ENCODE assay signal across 9 mouse cellular contexts in genomic region chr5:92398153-92398552, GRCm38 (mm10). TPM values are rescaled to one million over a fixed set of nuclear protein-coding genes. Genes with fewer than 3 reads are reported as not detected.
DNase-seq lines count a peak whose midpoint lies in the region; ATAC-seq and TF ChIP-seq lines count a peak whose summit lies in the region.
"Had no signal": no experiment of that assay in that cellular context is flagged by ENCODE, and none has a peak within 500 bp of the region (broad histone marks: within the 10 kb centered on the region; RNA-seq: fewer than 3 reads in every experiment).

No protein-coding gene starts in this region.

- ATAC-seq in erythroblast, adult 5-6 weeks (replicated peaks; ENCODE audit: low FRiP score, poor library complexity, severe bottlenecking): peak; percentile 94
- peak; percentile 39; the same call in 1 of the 2 replicates for ATAC-seq in heart, embryonic 13.5 days (ENCODE audit: extremely low read depth, insufficient number of reproducible peaks, low FRiP score, low TSS enrichment)
- ATAC-seq in kidney, postnatal 0 days (replicated peaks; ENCODE audit: low FRiP score, low read depth): peak; percentile 83
- ATAC-seq in liver, embryonic 15.5 days (ENCODE audit: insufficient read depth): peak; percentile 57
- peak; percentile 87 for ATAC-seq in neural tube, embryonic 12.5 days (ENCODE audit: low FRiP score, low read depth)

- no peaks in the 10 kb centered on the region for H3K79me2 ChIP-seq in CH12.LX (replicated peaks; ENCODE audit: control insufficient read depth, extremely low read depth, insufficient read depth, poor library complexity, severe bottlenecking)

- peak; percentile 89 for DNase-seq in CH12.LX (ENCODE audit: extremely low read depth)
- DNase-seq in brain, adult 2 months (ENCODE audit: low read depth, low spot score): peak; percentile 80
- DNase-seq in kidney, postnatal 0 days (ENCODE audit: low spot score): peak; percentile 91
- DNase-seq in testis, postnatal 10 days (ENCODE audit: low spot score): peak; percentile 87

- TF ChIP-seq CTCF in CH12.LX (conservative IDR thresholded peaks at IDR 0.05 in 1 of 2, IDR thresholded peaks at IDR 0.05 in 1 of 2; ENCODE audit: low read depth in 2 of 2, low read length in 2 of 2): peak; percentile 78 to 96
- TF ChIP-seq CTCF in kidney, postnatal 0 days (IDR thresholded peaks at IDR 0.05; ENCODE audit: low read depth): peak; percentile 83

- 21% methylated on average over 5 of the region's 5 CpGs for WGBS in heart, embryonic 13.5 days
- 20% methylated on average over 5 of the region's 5 CpGs for WGBS in kidney, postnatal 0 days
- 16% methylated on average over 5 of the region's 5 CpGs for WGBS in liver, embryonic 15.5 days (ENCODE audit: insufficient replicate concordance)
- 26% methylated on average over 5 of the region's 5 CpGs for WGBS in neural tube, embryonic 12.5 days

- peak; percentile 91 for TF ChIP-seq RAD21 in CH12.LX (IDR thresholded peaks at IDR 0.05; ENCODE audit: low read depth, low read length)

- peak overlapping the region in 1 of 3 experiments; percentile 3 for H3K4me3 ChIP-seq in CH12.LX (replicated peaks in 1 of 3; ENCODE audit: low read depth in 2 of 3, low read length in 2 of 3, poor library complexity in 1 of 3)
- no peak overlapping the region for H3K4me3 ChIP-seq in heart, embryonic 13.5 days
- H3K4me3 ChIP-seq in kidney, postnatal 0 days (replicated peaks; ENCODE audit: low read depth, low read length): no peak overlapping the region
- H3K4me3 ChIP-seq in liver, embryonic 15.5 days (replicated peaks): no peak overlapping the region
- no peak overlapping the region for H3K4me3 ChIP-seq in neural tube, embryonic 12.5 days

- H3K9me3 ChIP-seq in CH12.LX (replicated peaks; ENCODE audit: low read length): no peaks in the 10 kb centered on the region
- no peaks in the 10 kb centered on the region for H3K9me3 ChIP-seq in heart, embryonic 13.5 days
- no peaks in the 10 kb centered on the region for H3K9me3 ChIP-seq in kidney, postnatal 0 days (replicated peaks; ENCODE audit: low read length)
- no peaks in the 10 kb centered on the region for H3K9me3 ChIP-seq in liver, embryonic 15.5 days (replicated peaks)
- H3K9me3 ChIP-seq in neural tube, embryonic 12.5 days: no peaks in the 10 kb centered on the region

- peaks cover 2% of the 10 kb centered on the region for H3K27me3 ChIP-seq in CH12.LX (replicated peaks)
- H3K27me3 ChIP-seq in heart, embryonic 13.5 days (replicated peaks): peaks cover 14% of the 10 kb centered on the region
- H3K27me3 ChIP-seq in kidney, postnatal 0 days (ENCODE audit: insufficient read depth, low read length): no peaks in the 10 kb centered on the region
- H3K27me3 ChIP-seq in liver, embryonic 15.5 days: peaks cover 6% of the 10 kb centered on the region
- H3K27me3 ChIP-seq in neural tube, embryonic 12.5 days (replicated peaks): peaks cover 9% of the 10 kb centered on the region; the same call in 1 of the 2 replicates

- dilution Hi-C loops in CH12.LX (cut with MboI; ENCODE audit: extremely low pct_ligation_motif_present, extremely low pct_unique_long_range_greater_than_20kb, low sequenced_read_pairs): no loop called here

- no peak overlapping the region for H3K27ac ChIP-seq in CH12.LX (ENCODE audit: insufficient read depth, low read depth)
- no peak overlapping the region for H3K27ac ChIP-seq in heart, embryonic 13.5 days (replicated peaks)
- H3K27ac ChIP-seq in kidney, postnatal 0 days: no peak overlapping the region
- H3K27ac ChIP-seq in liver, embryonic 15.5 days (replicated peaks): no peak overlapping the region
- H3K27ac ChIP-seq in neural tube, embryonic 12.5 days: no peak overlapping the region

- no peaks in the 10 kb centered on the region for H3K36me3 ChIP-seq in CH12.LX (replicated peaks in 1 of 2; ENCODE audit: control insufficient read depth in 1 of 2, insufficient read depth in 1 of 2, low read length in 1 of 2)
- H3K36me3 ChIP-seq in heart, embryonic 13.5 days: no peaks in the 10 kb centered on the region
- no peaks in the 10 kb centered on the region for H3K36me3 ChIP-seq in kidney, postnatal 0 days (ENCODE audit: insufficient read depth, low read length)
- H3K36me3 ChIP-seq in liver, embryonic 15.5 days (replicated peaks): no peaks in the 10 kb centered on the region
- no peaks in the 10 kb centered on the region for H3K36me3 ChIP-seq in neural tube, embryonic 12.5 days

- H3K4me2 ChIP-seq in CH12.LX (ENCODE audit: insufficient read depth, low read depth, poor library complexity, severe bottlenecking): peak overlapping the region; percentile 23
- no peak overlapping the region for H3K4me2 ChIP-seq in heart, embryonic 13.5 days
- H3K4me2 ChIP-seq in kidney, postnatal 0 days (ENCODE audit: low read length): no peak overlapping the region
- no peak overlapping the region for H3K4me2 ChIP-seq in liver, embryonic 15.5 days
- no peak overlapping the region for H3K4me2 ChIP-seq in neural tube, embryonic 12.5 days (replicated peaks)

- H3K4me1 ChIP-seq in CH12.LX (ENCODE audit: control insufficient read depth in 1 of 2, insufficient read depth in 2 of 2): peaks cover 4 to 6% of the 10 kb centered on the region in 2 experiments; a peak in 3 of 4 replicates
- peaks cover 20% of the 10 kb centered on the region for H3K4me1 ChIP-seq in heart, embryonic 13.5 days
- H3K4me1 ChIP-seq in kidney, postnatal 0 days (replicated peaks; ENCODE audit: insufficient read depth, low read length): no peaks in the 10 kb centered on the region
- peaks cover 46% of the 10 kb centered on the region for H3K4me1 ChIP-seq in liver, embryonic 15.5 days (replicated peaks)
- H3K4me1 ChIP-seq in neural tube, embryonic 12.5 days: no peaks in the 10 kb centered on the region

- TF ChIP-seq POLR2A in CH12.LX (IDR thresholded peaks at IDR 0.05; ENCODE audit: low read depth, low read length): no peak

- 0 out of 2 replicates have a peak, but pooled peaks have one; percentile 46 for TF ChIP-seq EP300 in CH12.LX (IDR thresholded peaks at IDR 0.05; ENCODE audit: low read length)

- in situ Hi-C loops in CH12.LX (cut with MboI; ENCODE audit: low pct_ligation_motif_present, low pct_unique_long_range_greater_than_20kb, low sequenced_read_pairs): no loop called here

- no peak overlapping the region for H3K9ac ChIP-seq in CH12.LX (ENCODE audit: insufficient read depth, low read depth)
- H3K9ac ChIP-seq in heart, embryonic 13.5 days: no peak overlapping the region
- H3K9ac ChIP-seq in kidney, postnatal 0 days (ENCODE audit: low read depth, low read length): no peak overlapping the region
- H3K9ac ChIP-seq in liver, embryonic 15.5 days: no peak overlapping the region
- no peak overlapping the region for H3K9ac ChIP-seq in neural tube, embryonic 12.5 days

TF ChIP-seq in CH12.LX, 34 proteins besides CTCF, POLR2A, EP300 and RAD21 (continues in another document):
- TF ChIP-seq UBTF (IDR thresholded peaks at IDR 0.05; ENCODE audit: low read depth, low read length) (no peak), CHD2 (IDR thresholded peaks at IDR 0.05; ENCODE audit: low read length) (no peak), ZMIZ1 (IDR thresholded peaks at IDR 0.05; ENCODE audit: low read depth, low read length) (no peak), ZNF384 (IDR thresholded peaks at IDR 0.05; ENCODE audit: low read depth, low read length) (no peak), ZC3H11A (IDR thresholded peaks at IDR 0.05; ENCODE audit: low read depth, low read length) (no peak; the same call in 1 of the 2 replicates), USF2 (conservative IDR thresholded peaks at IDR 0.05; ENCODE audit: low read depth, low read length) (0 out of 2 replicates have a peak, but pooled peaks have one; percentile 21), SIN3A (IDR thresholded peaks at IDR 0.05; ENCODE audit: low read length) (peak; percentile 89), ZKSCAN1 (IDR thresholded peaks at IDR 0.05; ENCODE audit: borderline replicate concordance, low read depth, low read length) (no peak), MAFK (IDR thresholded peaks at IDR 0.05; ENCODE audit: insufficient replicate concordance, low read length) (no peak), NELFE (IDR thresholded peaks at IDR 0.05; ENCODE audit: low read depth, low read length) (peak; percentile 49; the same call in 1 of the 2 replicates), MAZ (IDR thresholded peaks at IDR 0.05; ENCODE audit: low read depth, low read length) (no peak), E2F4 (IDR thresholded peaks at IDR 0.05; ENCODE audit: insufficient replicate concordance, low read depth, low read length) (no peak), ETS1 (conservative IDR thresholded peaks at IDR 0.05; ENCODE audit: low read depth, low read length) (peak; percentile 31; the same call in 1 of the 2 replicates), TCF12 (IDR thresholded peaks at IDR 0.05; ENCODE audit: low read depth, low read length) (0 out of 2 replicates have a peak, but pooled peaks have one; percentile 38), JUND (conservative IDR thresholded peaks at IDR 0.05; ENCODE audit: low read depth, low read length) (no peak), KAT2A (IDR thresholded peaks at IDR 0.05; ENCODE audit: insufficient replicate concordance, low read length) (0 out of 2 replicates have a peak, but pooled peaks have one; percentile 41), NRF1 (IDR thresholded peaks at IDR 0.05; ENCODE audit: low read depth, low read length) (no peak), RCOR1 (conservative IDR thresholded peaks at IDR 0.05; ENCODE audit: low read depth, low read length) (no peak)

RNA-seq across cellular contexts. Expression of gene Nup54, which starts 36.9 kb away (rescaled TPM):
- total RNA-seq in CH12.LX (2012; rRNA removed): 41.9 and 43.7 TPM in 2 replicates
- total RNA-seq in CH12.LX (2014; rRNA removed): 90.5 and 101 TPM in 2 replicates
- 66.4 and 72.5 TPM in 2 replicates for polyA plus RNA-seq in CH12.LX (2012; ENCODE audit: insufficient read length, low read depth)
- total RNA-seq in erythroblast, adult 5-6 weeks (2015; ENCODE audit: low replicate concordance): 27.3 and 28.4 TPM in 2 replicates
- 16.9 and 35.0 TPM in 2 replicates for total RNA-seq in erythroblast, adult 5-6 weeks (2017; ENCODE audit: low replicate concordance)
- polyA plus RNA-seq in heart, embryonic 13.5 days (2015; fragmentation: Nextera tagmentation; extraction: Ambion mirVana): 35.8 and 39.4 TPM in 2 replicates
- 37.3 and 40.4 TPM in 2 replicates for polyA plus RNA-seq in kidney, postnatal 0 days (2015; fragmentation: Nextera tagmentation; extraction: Ambion mirVana)
- 26.7 and 27.7 TPM in 2 replicates for polyA plus RNA-seq in liver, embryonic 15.5 days (2015; fragmentation: Nextera tagmentation; extraction: Ambion mirVana)
- 50.4 and 53.6 TPM in 2 replicates for polyA plus RNA-seq in neural tube, embryonic 12.5 days (2016; fragmentation: Nextera tagmentation; extraction: Ambion mirVana)

RNA-seq across cellular contexts. Expression of gene Cxcl10, which starts 49.5 kb away (rescaled TPM):
- total RNA-seq in CH12.LX (2012; rRNA removed): 0.30 and 0.55 TPM in 2 replicates
- 1.8 and 2.6 TPM in 2 replicates for total RNA-seq in CH12.LX (2014; rRNA removed)
- polyA plus RNA-seq in CH12.LX (2012; ENCODE audit: insufficient read length, low read depth): 4.9 and 5.1 TPM in 2 replicates
- total RNA-seq in erythroblast, adult 5-6 weeks (2015; ENCODE audit: low replicate concordance): 3.3 and 5.4 TPM in 2 replicates
- total RNA-seq in erythroblast, adult 5-6 weeks (2017; ENCODE audit: low replicate concordance): 0.26 and 2.9 TPM in 2 replicates
- 1.6 and 2.0 TPM in 2 replicates for polyA plus RNA-seq in heart, embryonic 13.5 days (2015; fragmentation: Nextera tagmentation; extraction: Ambion mirVana)
- 3.4 and 3.8 TPM in 2 replicates for polyA plus RNA-seq in kidney, postnatal 0 days (2015; fragmentation: Nextera tagmentation; extraction: Ambion mirVana)
- polyA plus RNA-seq in liver, embryonic 15.5 days (2015; fragmentation: Nextera tagmentation; extraction: Ambion mirVana): 4.1 and 5.3 TPM in 2 replicates
- 0.49 TPM in 1 of 2 replicates, not detected in the other for polyA plus RNA-seq in neural tube, embryonic 12.5 days (2016; fragmentation: Nextera tagmentation; extraction: Ambion mirVana)
- total RNA-seq: layer of hippocampus, postnatal 25 days had no signal

Comparison
In these comparisons a context has a peak if more than half of its experiments do, and no peak if none do; other contexts are left out.
1. ATAC-seq: peak in every context shown above with its lines; median percentile 94 in erythroblast, adult 5-6 weeks; 87 in neural tube, embryonic 12.5 days; 83 in kidney, postnatal 0 days; 57 in liver, embryonic 15.5 days; 39 in heart, embryonic 13.5 days.